Comparison of ENCODE assay signal across 16 mouse cellular contexts in genomic region chr9:67245265-67245664, GRCm38 (mm10).
DNase-seq lines count a peak whose midpoint lies in the region; TF ChIP-seq lines count a peak whose summit lies in the region.
"Had no signal": no experiment of that assay in that cellular context is flagged by ENCODE, and none has a peak within 500 bp of the region (broad histone marks: within the 10 kb centered on the region; RNA-seq: fewer than 3 reads in every experiment).

No protein-coding gene starts in this region.

- H3K4me3 ChIP-seq in kidney, adult 2 months (ENCODE audit: insufficient read depth, low read depth, low read length): no peak overlapping the region
- no peak overlapping the region for H3K4me3 ChIP-seq in testis, adult 2 months (ENCODE audit: control insufficient read depth, low read depth, low read length)
- H3K4me3 ChIP-seq: heart, embryonic 12.5 days; hindbrain, embryonic 10.5 days; midbrain, embryonic 13.5 days had no signal

- no peak overlapping the region for H3K27ac ChIP-seq in kidney, adult 2 months (ENCODE audit: insufficient read depth, low read depth, low read length)
- no peak overlapping the region for H3K27ac ChIP-seq in testis, adult 2 months (ENCODE audit: control insufficient read depth, insufficient read depth, low read depth, low read length)
- H3K27ac ChIP-seq: hindbrain, embryonic 10.5 days; midbrain, embryonic 13.5 days had no signal

- H3K27me3 ChIP-seq in kidney, adult 2 months (replicated peaks; ENCODE audit: control insufficient read depth, insufficient read depth, low read length): no peaks in the 10 kb centered on the region
- no peaks in the 10 kb centered on the region for H3K27me3 ChIP-seq in testis, adult 2 months (ENCODE audit: control insufficient read depth, insufficient read depth, low read length)
- H3K27me3 ChIP-seq: heart, embryonic 12.5 days; midbrain, embryonic 13.5 days had no signal

- no peak for DNase-seq in kidney, adult 2 months
- no peak for DNase-seq in kidney, adult 18-20 months
- no peak for DNase-seq in testis, postnatal 14 days (ENCODE audit: low spot score)
- peak; percentile 13 for DNase-seq in NIH3T3 (ENCODE audit: low read depth)
- no peak for DNase-seq in spleen, adult 18-20 months
- DNase-seq in right cerebral cortex, adult 18-20 months: no peak
- DNase-seq: cerebellum, adult 2 months; gastrocnemius, postnatal 25 days; kidney, adult 11 months; lung, postnatal 36 days; right cerebral cortex, postnatal 25 days; thymus, postnatal 36 days had no signal

- H3K4me1 ChIP-seq in kidney, adult 2 months (ENCODE audit: control insufficient read depth, insufficient read depth, low read length): no peaks in the 10 kb centered on the region
- no peaks in the 10 kb centered on the region for H3K4me1 ChIP-seq in testis, adult 2 months (ENCODE audit: control insufficient read depth, insufficient read depth, low read length)
- H3K4me1 ChIP-seq: midbrain, embryonic 13.5 days had no signal

- WGBS in kidney, adult 2 months: 98% methylated on average over 2 of the region's 2 CpGs

- no peak for TF ChIP-seq POLR2A in kidney, adult 2 months (IDR thresholded peaks at IDR 0.05; ENCODE audit: low read depth, low read length)
- TF ChIP-seq POLR2A in testis, adult 2 months (IDR thresholded peaks at IDR 0.05; ENCODE audit: control insufficient read depth, low read depth, low read length): no peak

- no peaks in the 10 kb centered on the region; the same call in none of the 2 replicates for H3K36me3 ChIP-seq in kidney, adult 2 months (ENCODE audit: control insufficient read depth, insufficient read depth, low read length)
- H3K36me3 ChIP-seq in testis, adult 2 months (ENCODE audit: control insufficient read depth, insufficient read depth, low read length): no peaks in the 10 kb centered on the region

- TF ChIP-seq CTCF in kidney, adult 2 months (conservative IDR thresholded peaks at IDR 0.05; ENCODE audit: insufficient read depth, insufficient read length, low read depth, low read length): peak; percentile 43
- TF ChIP-seq CTCF in testis, adult 2 months (IDR thresholded peaks at IDR 0.05; ENCODE audit: control insufficient read depth, insufficient read depth, insufficient replicate concordance, low read depth, low read length): peak; percentile 38; the same call in 1 of the 2 replicates
